Mouse (Mus musculus) testis, postnatal 10 days (tissue): ENCODE measurements at regions not wholly inside any gene's neighbourhood (a gene's known extent, or its start where the extent isn't known, plus 50 kb on each side); places are given as distances from the start of the nearest gene placed in this dataset.

Experiments used
- DNase-seq: peaks from one replicate; pipeline ENCODE4 v3.0.0; 2021; ENCODE audit warnings: low spot score

GRCm38 (mm10) chr9:41834487-41835404 lies 289.4 kb downstream of the Sorl1 start:
- DNase-seq, result no peak

GRCm38 (mm10) chr9:41833408-41833807 lies 290.7 kb downstream of the Sorl1 start:
- no peak for DNase-seq

GRCm38 (mm10) chr9:41827356-41827755 lies 296.7 kb downstream of the Sorl1 start:
- DNase-seq, result no peak

GRCm38 (mm10) chr9:41821401-41821800 lies 302.7 kb downstream of the Sorl1 start:
- DNase-seq, result no peak

- no peak for DNase-seq
Measured at GRCm38 (mm10) chr9:41817740-41818461, 306.2 kb downstream of the Sorl1 start.

- no peak for DNase-seq
Measured at GRCm38 (mm10) chr9:41815921-41816320, 308.2 kb downstream of the Sorl1 start.

- no peak for DNase-seq
Measured at GRCm38 (mm10) chr9:41809291-41809690, 314.8 kb downstream of the Sorl1 start.

- no peak for DNase-seq
Measured at GRCm38 (mm10) chr9:41808791-41809190, 315.3 kb downstream of the Sorl1 start.

GRCm38 (mm10) chr9:41806289-41806621 lies 317.8 kb downstream of the Sorl1 start:
- DNase-seq, result no peak

GRCm38 (mm10) chr9:41805491-41806288 lies 318.4 kb downstream of the Sorl1 start:
- no peak for DNase-seq

GRCm38 (mm10) chr9:41804711-41805331 lies 319.3 kb downstream of the Sorl1 start:
- DNase-seq, result no peak

GRCm38 (mm10) chr9:41803680-41804460 lies 320.2 kb downstream of the Sorl1 start:
- DNase-seq, result no peak

GRCm38 (mm10) chr9:41801376-41801775 lies 322.7 kb downstream of the Sorl1 start:
- DNase-seq, result no peak

GRCm38 (mm10) chr9:41792830-41793213 lies 331.3 kb downstream of the Sorl1 start:
- DNase-seq, result no peak

GRCm38 (mm10) chr9:41792173-41792829 lies 331.8 kb downstream of the Sorl1 start:
- no peak for DNase-seq

GRCm38 (mm10) chr9:41791501-41792172 lies 332.5 kb downstream of the Sorl1 start:
- DNase-seq, result no peak

GRCm38 (mm10) chr9:41785131-41785530 lies 339.0 kb downstream of the Sorl1 start:
- no peak for DNase-seq

GRCm38 (mm10) chr9:41772281-41772902 lies 351.7 kb downstream of the Sorl1 start:
- DNase-seq, result no peak

GRCm38 (mm10) chr9:41771276-41771675 lies 352.8 kb downstream of the Sorl1 start:
- DNase-seq, result no peak

- no peak for DNase-seq
Measured at GRCm38 (mm10) chr9:41768316-41768715, 355.8 kb downstream of the Sorl1 start.
